Mouse (Mus musculus) thymus, adult 18-20 months (tissue): ENCODE data around the gene Calm3.

ENCODE experiments used
- DNase-seq, 2 experiments: peaks; one replicate each; pipeline ENCODE4 v3.0.0; 2022; ENCODE audit warnings: mixed read lengths in 2 of 2

The Calm3 gene

DNA sequence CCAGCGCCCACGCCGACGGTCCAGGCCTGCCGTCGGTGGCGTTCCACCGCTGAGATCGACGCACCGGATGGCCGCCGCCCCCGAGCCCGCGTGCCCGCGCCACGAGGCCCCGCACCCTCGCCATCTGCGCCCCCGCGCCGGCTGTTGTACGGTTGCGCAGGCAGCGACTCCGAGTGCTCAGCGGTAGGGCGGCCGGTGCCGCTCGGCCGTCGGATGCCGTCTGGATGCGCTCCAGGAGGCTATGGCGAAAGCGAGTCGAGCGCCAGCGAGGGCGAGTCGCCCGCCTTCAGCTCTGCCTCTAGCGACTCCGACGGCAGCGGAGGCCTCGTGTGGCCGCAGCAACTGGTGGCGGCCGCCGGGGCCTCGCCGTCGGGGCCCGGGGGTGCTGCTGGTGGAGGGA is 38.0 kb downstream of the Calm3 start:
- DNase-seq, result no peak

DNA sequence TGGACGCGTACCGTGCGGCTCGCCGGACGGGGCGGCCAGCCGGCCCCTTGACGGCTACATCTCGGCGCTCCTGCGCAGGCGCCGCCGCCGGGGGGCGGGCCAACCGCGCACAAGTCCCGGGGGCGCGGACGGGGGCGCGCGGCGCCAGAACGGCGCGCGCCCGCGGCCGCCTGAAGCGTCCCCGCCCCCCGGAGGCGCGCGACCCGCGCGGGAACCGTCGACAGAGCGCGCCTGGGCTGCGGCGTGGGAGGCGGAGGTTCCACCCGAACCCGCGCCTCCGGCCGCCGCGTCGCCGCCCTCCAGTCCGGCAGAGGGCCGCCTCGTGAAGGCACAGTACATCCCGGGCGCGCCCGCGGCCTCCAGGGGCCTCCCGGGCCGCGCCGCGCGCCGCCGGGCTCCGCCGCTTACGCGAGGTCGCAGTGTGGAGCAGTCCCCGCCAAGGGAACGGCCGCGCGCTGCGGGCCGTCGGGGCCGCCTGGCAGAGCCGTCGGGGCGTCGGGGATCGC is 38.6 kb downstream of the Calm3 start:
- no peak for DNase-seq

GRCm38 (mm10) chr7:16884334-16884733 is 39.6 kb downstream of the Calm3 start:
- DNase-seq, result no peak

GRCm38 (mm10) chr7:16883162-16883561 is 40.8 kb downstream of the Calm3 start:
- no peak for DNase-seq

DNA sequence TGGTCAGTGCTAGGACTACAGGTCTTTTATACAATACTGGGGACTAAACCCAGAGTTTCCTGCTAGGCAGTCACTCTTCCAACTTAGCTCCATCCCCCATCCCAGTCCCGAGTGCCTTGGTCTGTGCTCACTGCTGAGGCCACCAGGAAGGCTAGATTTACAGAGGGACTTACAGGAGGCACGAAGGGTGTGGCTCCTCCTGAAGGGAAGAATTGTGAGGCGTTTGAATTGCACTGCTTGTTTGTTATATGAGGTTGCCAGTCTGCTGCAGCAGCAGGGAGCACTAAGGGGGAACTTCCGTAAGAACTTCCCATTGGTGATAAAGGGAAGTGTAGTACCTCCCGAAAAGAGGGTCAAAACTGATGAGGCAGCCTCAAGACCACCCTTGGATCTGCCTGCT is 43.3 kb downstream of the Calm3 start:
- no peak for DNase-seq

DNA sequence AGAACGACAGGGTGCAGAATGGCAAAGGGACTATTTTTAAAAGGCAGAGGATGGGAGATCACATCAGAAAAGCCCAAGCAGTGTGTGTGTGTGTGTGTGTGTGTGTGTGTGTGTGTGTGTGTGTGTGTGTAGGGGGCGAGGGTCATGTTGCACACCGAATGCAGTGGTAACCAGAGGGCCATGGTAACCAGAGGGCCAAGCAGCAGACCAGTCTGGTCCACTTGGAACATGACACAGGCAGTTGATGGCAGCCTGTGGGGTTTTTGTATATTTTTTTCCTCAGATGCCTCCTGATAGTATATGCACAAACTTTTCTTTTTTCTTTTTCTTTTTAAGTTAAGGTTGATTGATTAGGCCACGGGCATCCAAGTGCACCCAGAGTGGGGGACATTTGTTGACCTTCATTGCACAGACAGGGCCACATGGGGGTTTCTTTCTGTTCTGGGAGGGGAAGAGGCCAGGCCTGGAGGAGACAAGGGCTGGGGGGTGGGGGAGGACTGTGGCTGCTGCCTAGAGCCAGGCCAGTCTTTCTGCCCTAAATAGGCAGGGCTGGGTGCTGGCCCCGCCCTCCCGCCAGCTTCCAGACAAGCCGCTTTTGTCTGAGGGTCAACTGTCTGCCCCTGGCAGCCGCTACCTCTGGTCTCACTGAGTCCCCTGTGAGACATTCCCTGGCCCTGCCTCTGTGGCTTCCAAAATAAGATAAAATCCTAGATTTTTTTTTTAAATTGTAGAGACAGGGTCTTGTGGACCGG is 43.9 kb downstream of the Calm3 start:
- no peak for DNase-seq

GRCm38 (mm10) chr7:16877717-16878116 is 46.2 kb downstream of the Calm3 start:
- no peak for DNase-seq

GRCm38 (mm10) chr7:16876608-16877007 is 47.3 kb downstream of the Calm3 start:
- peak; percentile 20 to 30 for DNase-seq

GRCm38 (mm10) chr7:16876006-16876405 is 47.9 kb downstream of the Calm3 start:
- no peak for DNase-seq

- DNase-seq, result no peak
Observed at GRCm38 (mm10) chr7:16875326-16875725, 48.6 kb downstream of the Calm3 start.

DNA sequence AGATGAGACGGTGACA is 48.8 kb downstream of the Calm3 start, which contains the start of gene Dact3:
Dact3 (plus strand) TSS at position 8 of the 16 bp plus-strand sequence.
- no peak for DNase-seq

- peak; percentile 98 to 99 for DNase-seq
Observed at GRCm38 (mm10) chr7:16874756-16875309, 49.1 kb downstream of the Calm3 start.

DNA sequence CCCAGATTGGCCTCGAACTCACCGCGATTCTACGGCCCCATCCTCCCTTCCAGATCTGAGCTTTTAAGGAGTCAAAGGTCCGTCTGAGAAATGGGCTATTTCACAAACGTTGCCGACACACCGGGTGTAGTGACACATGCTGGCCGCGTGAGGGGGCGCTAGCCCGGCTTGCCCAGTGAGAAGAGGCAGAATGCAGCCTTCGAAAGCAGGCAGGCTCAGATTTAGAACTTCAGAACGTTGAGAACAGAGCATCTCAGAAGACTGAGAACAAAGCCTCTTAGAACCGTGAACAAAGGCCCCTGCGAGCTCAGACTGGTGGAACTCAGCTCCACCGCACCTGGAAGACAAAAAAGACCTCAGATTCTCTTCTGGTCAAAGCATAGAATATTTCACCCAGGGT is 49.7 kb downstream of the Calm3 start:
- DNase-seq, result peak; percentile 62 to 65

GRCm38 (mm10) chr7:16873392-16873791 is 50.5 kb downstream of the Calm3 start:
- DNase-seq, result no peak

DNA sequence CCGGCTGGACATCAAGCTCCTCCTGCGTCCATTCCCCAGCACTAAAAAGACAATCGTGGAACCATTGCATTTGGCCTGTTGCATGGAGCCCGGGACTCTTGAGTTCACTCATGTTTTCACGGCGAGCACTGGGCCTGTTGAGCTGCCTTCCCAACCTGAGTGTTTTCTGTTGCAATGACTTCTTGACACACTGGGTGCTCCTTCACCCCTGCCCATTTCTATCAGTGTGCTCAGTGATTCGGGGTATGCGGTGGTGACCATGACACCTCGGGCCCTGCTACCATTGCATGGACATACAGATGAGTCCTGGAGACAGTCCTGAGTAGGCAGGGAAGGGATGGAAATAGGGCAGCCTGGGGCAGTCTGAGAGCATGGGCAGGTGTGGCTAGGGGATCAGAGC is 51.4 kb downstream of the Calm3 start:
- DNase-seq, result no peak

GRCm38 (mm10) chr7:16871600-16871999 is 52.3 kb downstream of the Calm3 start:
- DNase-seq, result no peak

DNA sequence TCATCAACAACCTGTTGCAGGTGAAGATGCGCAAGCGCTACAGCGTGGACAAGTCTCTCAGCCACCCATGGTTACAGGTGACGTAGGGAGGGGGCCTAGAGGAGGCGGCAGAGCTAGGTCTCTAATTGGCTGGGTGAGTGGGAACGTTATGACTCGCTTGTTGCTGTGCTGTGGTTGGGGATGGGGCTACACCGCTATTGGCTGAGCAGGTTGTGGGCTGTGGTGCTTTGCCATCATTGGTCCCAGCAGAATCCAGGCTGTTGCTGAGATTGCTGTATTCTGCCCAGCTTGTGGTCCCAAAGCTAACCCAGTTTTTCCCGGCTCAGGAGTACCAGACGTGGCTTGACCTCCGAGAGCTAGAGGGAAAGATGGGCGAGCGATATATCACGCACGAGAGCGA is 54.4 kb downstream of the Calm3 start:
- no peak for DNase-seq

- no peak for DNase-seq
Observed at GRCm38 (mm10) chr7:16867488-16867887, 56.4 kb downstream of the Calm3 start.
